Mouse (Mus musculus): ENCODE data around the gene Cyfip2. TPM values are rescaled to one million over a fixed set of nuclear protein-coding genes. Genes with fewer than 3 reads are reported as not detected.

Cyfip2 gene
- polyA plus RNA-seq, 2 experiments: 1.6 to 2.6 TPM

GRCm38 (mm10) chr11:46223575-46223974, 89.1 kb downstream of the Cyfip2 start:
- Histone ChIP-seq H3K4me2 (ENCODE audit: low read depth) (no peak overlapping the region), H3K36me3 (replicated peaks; ENCODE audit: control insufficient read depth, insufficient read depth, low read depth) (no peaks in the 10 kb centered on the region), H3K27me3 (ENCODE audit: control insufficient read depth, insufficient read depth, low read length) (no peaks in the 10 kb centered on the region), H3K4me3 (ENCODE audit: insufficient read depth in 1 of 2, low read depth in 2 of 2, low read length in 2 of 2) (no peak overlapping the region), H3K9me3 (ENCODE audit: control insufficient read depth, low read length) (no peaks in the 10 kb centered on the region), H3K27ac (no peak overlapping the region), H3K9ac (replicated peaks) (no peak overlapping the region), H3K4me1 (replicated peaks; ENCODE audit: control insufficient read depth in 2 of 2, insufficient read depth in 2 of 2, low read length in 1 of 2) (no peaks in the 10 kb centered on the region)
- peak; percentile 26; the same call in 1 of the 2 replicates for TF ChIP-seq CTCF (IDR thresholded peaks at IDR 0.05; ENCODE audit: low read depth)
- no peak for TF ChIP-seq EP300 (IDR thresholded peaks at IDR 0.05; ENCODE audit: low read depth)
- 69% methylated on average over 2 of the region's 2 CpGs for WGBS (ENCODE audit: insufficient replicate concordance)
- DNase-seq (ENCODE audit: low read depth in 3 of 3, low spot score in 3 of 3) (no peak), ATAC-seq (ENCODE audit: insufficient read depth) (no peak)

- 68% methylated on average over 2 of the region's 2 CpGs for WGBS (ENCODE audit: insufficient replicate concordance)
- ATAC-seq (ENCODE audit: insufficient read depth): no peak
- no peak for TF ChIP-seq EP300 (IDR thresholded peaks at IDR 0.05; ENCODE audit: low read depth)
- no peak for TF ChIP-seq CTCF (IDR thresholded peaks at IDR 0.05; ENCODE audit: low read depth)
Measured at GRCm38 (mm10) chr11:46220211-46220610, 92.4 kb downstream of the Cyfip2 start.

GRCm38 (mm10) chr11:46219380-46219779, 93.3 kb downstream of the Cyfip2 start:
- WGBS (ENCODE audit: insufficient replicate concordance): 61% methylated on average over 9 of the region's 9 CpGs
- no peak overlapping the region for H3K4me3 ChIP-seq (ENCODE audit: insufficient read depth in 1 of 2, low read depth in 2 of 2, low read length in 2 of 2)
- no peak overlapping the region for H3K27ac ChIP-seq
- no peaks in the 10 kb centered on the region for H3K36me3 ChIP-seq (replicated peaks; ENCODE audit: control insufficient read depth, insufficient read depth, low read depth)
- no peak for DNase-seq (ENCODE audit: low read depth in 3 of 3, low spot score in 3 of 3)
- H3K27me3 ChIP-seq (ENCODE audit: control insufficient read depth, insufficient read depth, low read length): no peaks in the 10 kb centered on the region
- peaks cover 0 to 7% of the 10 kb centered on the region in 2 experiments; a peak in 2 of 4 replicates for H3K4me1 ChIP-seq (replicated peaks; ENCODE audit: control insufficient read depth in 2 of 2, insufficient read depth in 2 of 2, low read length in 1 of 2)
- H3K9me3 ChIP-seq (ENCODE audit: control insufficient read depth, low read length): no peaks in the 10 kb centered on the region
- TF ChIP-seq CTCF (IDR thresholded peaks at IDR 0.05; ENCODE audit: low read depth) (no peak), EP300 (IDR thresholded peaks at IDR 0.05; ENCODE audit: low read depth) (no peak)
- no peak for ATAC-seq (ENCODE audit: insufficient read depth)
- no peak overlapping the region for H3K9ac ChIP-seq (replicated peaks)
- H3K4me2 ChIP-seq (ENCODE audit: low read depth): no peak overlapping the region

More at GRCm38 (mm10) chr11:46220211-46220610, 92.4 kb downstream of the Cyfip2 start:
- H3K27me3 ChIP-seq (ENCODE audit: control insufficient read depth, insufficient read depth, low read length): no peaks in the 10 kb centered on the region
- H3K9me3 ChIP-seq (ENCODE audit: control insufficient read depth, low read length): no peaks in the 10 kb centered on the region
- no peak overlapping the region for H3K4me2 ChIP-seq (ENCODE audit: low read depth)
- no peak for DNase-seq (ENCODE audit: low read depth in 3 of 3, low spot score in 3 of 3)
- no peaks in the 10 kb centered on the region for H3K4me1 ChIP-seq (replicated peaks; ENCODE audit: control insufficient read depth in 2 of 2, insufficient read depth in 2 of 2, low read length in 1 of 2)
- no peak overlapping the region for H3K9ac ChIP-seq (replicated peaks)
- H3K27ac ChIP-seq: no peak overlapping the region
- no peak overlapping the region for H3K4me3 ChIP-seq (ENCODE audit: insufficient read depth in 1 of 2, low read depth in 2 of 2, low read length in 2 of 2)
- H3K36me3 ChIP-seq (replicated peaks; ENCODE audit: control insufficient read depth, insufficient read depth, low read depth): no peaks in the 10 kb centered on the region

- 40% methylated on average over 5 of the region's 5 CpGs for WGBS (ENCODE audit: insufficient replicate concordance)
- no peaks in the 10 kb centered on the region for H3K27me3 ChIP-seq (ENCODE audit: control insufficient read depth, insufficient read depth, low read length)
- ATAC-seq (ENCODE audit: insufficient read depth): no peak
- no peak overlapping the region for H3K4me3 ChIP-seq (ENCODE audit: insufficient read depth in 1 of 2, low read depth in 2 of 2, low read length in 2 of 2)
- peaks cover 0 to 11% of the 10 kb centered on the region in 2 experiments; a peak in 2 of 4 replicates for H3K4me1 ChIP-seq (replicated peaks; ENCODE audit: control insufficient read depth in 2 of 2, insufficient read depth in 2 of 2, low read length in 1 of 2)
- no peak overlapping the region for H3K4me2 ChIP-seq (ENCODE audit: low read depth)
- TF ChIP-seq CTCF (IDR thresholded peaks at IDR 0.05; ENCODE audit: low read depth) (no peak), EP300 (IDR thresholded peaks at IDR 0.05; ENCODE audit: low read depth) (no peak)
- no peak for DNase-seq (ENCODE audit: low read depth in 3 of 3, low spot score in 3 of 3)
- no peaks in the 10 kb centered on the region for H3K9me3 ChIP-seq (ENCODE audit: control insufficient read depth, low read length)
- no peak overlapping the region for H3K27ac ChIP-seq
- H3K36me3 ChIP-seq (replicated peaks; ENCODE audit: control insufficient read depth, insufficient read depth, low read depth): no peaks in the 10 kb centered on the region
- H3K9ac ChIP-seq (replicated peaks): no peak overlapping the region
Measured at GRCm38 (mm10) chr11:46218584-46218983, 94.1 kb downstream of the Cyfip2 start.

- Histone ChIP-seq H3K9me3 (ENCODE audit: control insufficient read depth, low read length) (no peaks in the 10 kb centered on the region), H3K36me3 (replicated peaks; ENCODE audit: control insufficient read depth, insufficient read depth, low read depth) (no peaks in the 10 kb centered on the region), H3K9ac (replicated peaks) (no peak overlapping the region), H3K27me3 (ENCODE audit: control insufficient read depth, insufficient read depth, low read length) (no peaks in the 10 kb centered on the region), H3K27ac (no peak overlapping the region), H3K4me1 (replicated peaks; ENCODE audit: control insufficient read depth in 2 of 2, insufficient read depth in 2 of 2, low read length in 1 of 2) (peaks cover 0 to 11% of the 10 kb centered on the region in 2 experiments; a peak in 2 of 4 replicates), H3K4me3 (ENCODE audit: insufficient read depth in 1 of 2, low read depth in 2 of 2, low read length in 2 of 2) (no peak overlapping the region), H3K4me2 (ENCODE audit: low read depth) (no peak overlapping the region)
- TF ChIP-seq CTCF (IDR thresholded peaks at IDR 0.05; ENCODE audit: low read depth) (no peak), EP300 (IDR thresholded peaks at IDR 0.05; ENCODE audit: low read depth) (no peak)
- no peak for DNase-seq (ENCODE audit: low read depth in 3 of 3, low spot score in 3 of 3)
- WGBS (ENCODE audit: insufficient replicate concordance): 75% methylated on average over 9 of the region's 9 CpGs
- no peak for ATAC-seq (ENCODE audit: insufficient read depth)
Measured at GRCm38 (mm10) chr11:46217686-46218085, 95.0 kb downstream of the Cyfip2 start.
